Mouse (Mus musculus) midbrain, embryonic 11.5 days (tissue): Measurements from ENCODE around the gene Myl10. TPM values are rescaled to one million over a fixed set of nuclear protein-coding genes. Genes with fewer than 3 reads are reported as not detected.
A peak's percentile ranks its signal among the peaks of the same experiment; 100 is the strongest.
"Not testable (repeated sequence)": the region's sequence is repeated elsewhere in the genome, so short reads cannot be mapped to it uniquely, and the experiment has no call there.

Source experiments
- ATAC-seq: fragments of 200-750 bp; cut with Nextera tagmentation; 2 replicates; pipeline ENCODE4 v1.8.0; 2017; ENCODE audit warnings: moderate TSS enrichment, moderate library complexity; ENCODE audit not compliant: low FRiP score
- DNase-seq: peaks from one replicate; pipeline ENCODE4 v3.0.0; 2015; ENCODE audit warnings: low spot score; ENCODE audit errors: missing footprints
- H3K27ac ChIP-seq: fragments of 300-500 bp; sonication (generic); 2 replicates; pipeline ENCODE4 v1.5.1; 2014; ENCODE audit warnings: low read depth, low read length
- H3K27me3 ChIP-seq: fragments of 300-500 bp; sonication (generic); 2 replicates; pipeline ENCODE4 v1.6.1; 2014; ENCODE audit warnings: mild to moderate bottlenecking, low read length, moderate library complexity, mixed read lengths; ENCODE audit not compliant: control insufficient read depth, insufficient read depth
- H3K36me3 ChIP-seq: fragments of 300-500 bp; sonication (generic); 2 replicates; pipeline ENCODE4 v1.6.1; 2014; ENCODE audit warnings: mild to moderate bottlenecking, low read length, moderate library complexity, mixed read lengths; ENCODE audit not compliant: control insufficient read depth, insufficient read depth
- H3K4me1 ChIP-seq: fragments of 300-500 bp; sonication (generic); 2 replicates; pipeline ENCODE4 v1.6.1; 2014; ENCODE audit warnings: low read length; ENCODE audit not compliant: control insufficient read depth, insufficient read depth
- H3K4me2 ChIP-seq: fragments of 300-500 bp; sonication (generic); 2 replicates; pipeline ENCODE4 v1.6.1; 2014; ENCODE audit warnings: mild to moderate bottlenecking, moderate library complexity
- H3K4me3 ChIP-seq: fragments of 300-500 bp; sonication (generic); 2 replicates; pipeline ENCODE4 v1.5.1; 2014; ENCODE audit warnings: low read depth, low read length
- H3K9ac ChIP-seq: fragments of 300-500 bp; sonication (generic); 2 replicates; pipeline ENCODE4 v1.6.1; 2014; ENCODE audit warnings: low read length
- H3K9me3 ChIP-seq: fragments of 300-500 bp; sonication (generic); 2 replicates; pipeline ENCODE4 v1.6.1; 2016; ENCODE audit warnings: low read length; ENCODE audit not compliant: control insufficient read depth
- WGBS: fragments of 180-500 bp; shearing (Covaris S2); extraction: QIAGEN DNeasy Blood & Tissue Kit; methylation state at CpG from one replicate; pipeline ENCODE4 v1.1.7; 2014; 5-methylcytosine and 5-hydroxymethylcytosine counted together
- polyA plus RNA-seq: library from polyadenylated mRNA; unstranded; fragments of >200 nt; fragmentation: Nextera tagmentation; extraction: Ambion mirVana; gene quantifications from 2 replicates; pipeline ENCODE4 v1.2.1, GENCODE M21; 2014

Myl10 gene
- polyA plus RNA-seq, 1 experiment from 2014 or later = not detected

GRCm38 (mm10) chr5:136714232-136714875, 21.4 kb downstream of the Myl10 start:
- H3K9ac ChIP-seq = no peak overlapping the region
- H3K9me3 ChIP-seq = no peaks in the 10 kb centered on the region
- WGBS = 26% methylated on average over 32 of the region's 32 CpGs
- no peaks in the 10 kb centered on the region for H3K27me3 ChIP-seq
- peaks cover 2% of the 10 kb centered on the region; the same call in 1 of the 2 replicates for H3K4me1 ChIP-seq
- ATAC-seq = no peak
- H3K4me2 ChIP-seq = peak overlapping the region; percentile 33
- DNase-seq = no peak
- no peak overlapping the region for H3K4me3 ChIP-seq
- no peaks in the 10 kb centered on the region for H3K36me3 ChIP-seq
- H3K27ac ChIP-seq = no peak overlapping the region

GRCm38 (mm10) chr5:136714879-136715278, 21.9 kb downstream of the Myl10 start:
- Histone ChIP-seq H3K4me3 (no peak overlapping the region), H3K36me3 (no peaks in the 10 kb centered on the region), H3K9me3 (no peaks in the 10 kb centered on the region), H3K4me1 (peaks cover 2% of the 10 kb centered on the region; the same call in 1 of the 2 replicates), H3K9ac (no peak overlapping the region), H3K27ac (no peak overlapping the region), H3K4me2 (peak overlapping the region; percentile 33), H3K27me3 (no peaks in the 10 kb centered on the region)
- DNase-seq (peak; percentile 94), ATAC-seq (no peak)
- WGBS = 25% methylated on average over 11 of the region's 11 CpGs

DNA sequence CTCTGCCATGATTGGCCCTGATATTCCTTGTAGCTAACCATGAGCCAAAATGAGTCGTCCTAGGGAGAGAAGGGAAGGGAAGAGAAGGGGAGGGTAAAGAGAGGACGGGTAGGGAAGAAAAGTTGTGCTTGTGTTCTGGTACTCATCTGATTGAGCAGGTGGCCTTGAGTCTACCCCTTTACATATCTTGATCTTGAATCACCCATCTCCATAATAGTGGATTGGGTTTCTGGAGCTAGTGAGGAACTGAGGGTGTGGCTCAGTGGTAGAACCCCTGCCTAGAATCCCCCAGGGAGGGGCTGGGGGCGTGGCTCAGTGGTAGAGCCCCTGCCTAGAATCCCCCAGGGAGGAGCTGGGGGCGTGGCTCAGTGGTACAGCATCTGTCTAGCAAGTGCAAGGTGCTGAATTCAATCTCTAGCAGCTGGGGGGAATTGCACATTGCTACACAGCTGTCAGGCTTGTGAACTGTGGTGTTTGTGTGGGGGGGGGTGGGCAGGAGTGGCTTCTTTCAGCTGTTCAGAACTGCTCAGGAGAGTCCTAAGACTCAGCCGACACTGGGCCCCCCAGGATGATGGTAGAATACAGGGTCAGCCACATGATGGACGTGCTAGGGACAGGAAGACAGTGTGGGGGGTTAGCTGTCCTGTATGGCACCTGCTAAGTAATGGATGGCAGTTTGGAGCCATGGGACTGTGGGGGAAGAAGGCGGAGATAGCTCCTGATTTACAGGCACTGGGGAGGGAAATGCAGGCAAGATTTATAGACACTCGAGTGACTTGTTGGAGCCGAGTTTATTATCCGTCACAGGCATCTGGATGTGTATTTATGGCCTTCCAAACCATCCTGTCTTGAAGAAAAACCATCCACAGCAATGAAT, 24.0 kb downstream of the Myl10 start:
- 64% methylated on average over 10 of the region's 10 CpGs for WGBS
- Histone ChIP-seq H3K9ac (no peak overlapping the region), H3K27ac (no peak overlapping the region), H3K4me2 (no peak overlapping the region), H3K4me1 (peaks cover 2% of the 10 kb centered on the region; the same call in 1 of the 2 replicates), H3K36me3 (no peaks in the 10 kb centered on the region), H3K4me3 (no peak overlapping the region), H3K27me3 (no peaks in the 10 kb centered on the region), H3K9me3 (no peaks in the 10 kb centered on the region)
- ATAC-seq = no peak
- DNase-seq = no peak

- WGBS = 71% methylated on average over 2 of the region's 2 CpGs
Observed at GRCm38 (mm10) chr5:136717573-136717854, 24.6 kb downstream of the Myl10 start.

GRCm38 (mm10) chr5:136718656-136719055, 25.7 kb downstream of the Myl10 start:
- no peak overlapping the region for H3K4me2 ChIP-seq
- H3K9ac ChIP-seq = no peak overlapping the region
- WGBS = 86% methylated on average over 8 of the region's 8 CpGs
- H3K9me3 ChIP-seq = no peaks in the 10 kb centered on the region
- H3K36me3 ChIP-seq = no peaks in the 10 kb centered on the region
- no peak for ATAC-seq
- H3K4me3 ChIP-seq = no peak overlapping the region
- H3K4me1 ChIP-seq = peaks cover 2% of the 10 kb centered on the region; the same call in 1 of the 2 replicates
- H3K27me3 ChIP-seq = no peaks in the 10 kb centered on the region
- DNase-seq = no peak
- no peak overlapping the region for H3K27ac ChIP-seq

More at GRCm38 (mm10) chr5:136717573-136717854, 24.6 kb downstream of the Myl10 start:
- no peaks in the 10 kb centered on the region for H3K36me3 ChIP-seq
- H3K9me3 ChIP-seq = no peaks in the 10 kb centered on the region
- no peak overlapping the region for H3K4me3 ChIP-seq
- no peak overlapping the region for H3K9ac ChIP-seq
- no peak overlapping the region for H3K27ac ChIP-seq
- H3K4me2 ChIP-seq = no peak overlapping the region
- no peak for ATAC-seq
- H3K27me3 ChIP-seq = no peaks in the 10 kb centered on the region
- no peak for DNase-seq
- peaks cover 2% of the 10 kb centered on the region; the same call in 1 of the 2 replicates for H3K4me1 ChIP-seq

- Histone ChIP-seq H3K4me3 (no peak overlapping the region), H3K4me2 (no peak overlapping the region), H3K4me1 (no peaks in the 10 kb centered on the region), H3K27ac (no peak overlapping the region), H3K9me3 (no peaks in the 10 kb centered on the region), H3K27me3 (no peaks in the 10 kb centered on the region), H3K9ac (no peak overlapping the region), H3K36me3 (no peaks in the 10 kb centered on the region)
- 90% methylated on average over 5 of the region's 5 CpGs for WGBS
- ATAC-seq = no peak
- no peak for DNase-seq
Observed at GRCm38 (mm10) chr5:136721596-136721995, 28.6 kb downstream of the Myl10 start.

DNA sequence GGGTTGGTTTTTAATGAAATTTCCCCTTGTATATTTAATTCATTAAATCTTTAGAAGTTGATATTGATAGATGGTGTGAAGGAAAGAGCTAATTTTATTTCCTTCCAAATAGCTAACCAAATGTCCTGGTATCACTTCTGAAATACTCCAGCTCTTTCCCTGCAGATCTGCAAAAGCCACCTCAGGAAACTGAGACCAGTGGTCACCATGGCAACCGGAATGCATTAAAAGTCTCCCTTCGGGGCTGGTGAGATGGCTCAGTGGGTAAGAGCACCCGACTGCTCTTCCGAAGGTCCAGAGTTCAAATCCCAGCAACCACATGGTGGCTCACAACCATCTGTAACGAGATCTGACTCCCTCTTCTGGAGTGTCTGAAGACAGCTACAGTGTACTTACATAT, 33.3 kb downstream of the Myl10 start:
- not testable (repeated sequence) for DNase-seq, H3K27ac ChIP-seq, H3K9me3 ChIP-seq, H3K4me2 ChIP-seq, H3K9ac ChIP-seq, ATAC-seq, H3K27me3 ChIP-seq, H3K36me3 ChIP-seq, H3K4me1 ChIP-seq, H3K4me3 ChIP-seq
- 88% methylated on average over 4 of the region's 5 CpGs for WGBS

GRCm38 (mm10) chr5:136738918-136739317, 46.0 kb downstream of the Myl10 start:
- Histone ChIP-seq H3K9ac (no peak overlapping the region), H3K36me3 (no peaks in the 10 kb centered on the region), H3K9me3 (no peaks in the 10 kb centered on the region), H3K4me2 (no peak overlapping the region), H3K27me3 (no peaks in the 10 kb centered on the region), H3K27ac (no peak overlapping the region), H3K4me3 (no peak overlapping the region), H3K4me1 (no peaks in the 10 kb centered on the region)
- no peak for ATAC-seq
- no peak for DNase-seq
- WGBS = 66% methylated on average over 6 of the region's 6 CpGs

- Histone ChIP-seq H3K4me3 (no peak overlapping the region), H3K27me3 (no peaks in the 10 kb centered on the region), H3K36me3 (no peaks in the 10 kb centered on the region), H3K4me2 (no peak overlapping the region), H3K9me3 (peaks cover 11% of the 10 kb centered on the region; the same call in 1 of the 2 replicates), H3K27ac (no peak overlapping the region), H3K9ac (no peak overlapping the region), H3K4me1 (no peaks in the 10 kb centered on the region)
- no peak for ATAC-seq
- no peak for DNase-seq
- 75% methylated on average over 9 of the region's 9 CpGs for WGBS
Observed at GRCm38 (mm10) chr5:136746596-136746995, 53.6 kb downstream of the Myl10 start.
